Mouse (Mus musculus) thymus, adult 2 months (tissue): ENCODE data around the gene Camsap1. TPM values are rescaled to one million over a fixed set of nuclear protein-coding genes. Genes with fewer than 3 reads are reported as not detected.

Experiments
- DNase-seq: peaks from one replicate; pipeline ENCODE4 v3.0.0; 2021
- H3K27ac ChIP-seq: fragments of 200-500 bp; 2 replicates; pipeline ENCODE4 v1.5.1; 2012; ENCODE audit warnings: low read length, control low read depth; ENCODE audit not compliant: control insufficient read depth, insufficient read depth
- H3K27me3 ChIP-seq: fragments of 200-500 bp; 2 replicates; pipeline ENCODE4 v1.6.1; 2012; ENCODE audit warnings: mild to moderate bottlenecking, low read length, moderate library complexity, mixed read lengths; ENCODE audit not compliant: control insufficient read depth, insufficient read depth
- H3K36me3 ChIP-seq: fragments of 200-500 bp; 2 replicates; pipeline ENCODE4 v1.6.1; 2012; ENCODE audit warnings: mild to moderate bottlenecking, low read length, moderate library complexity; ENCODE audit not compliant: control insufficient read depth, insufficient read depth
- H3K4me1 ChIP-seq: fragments of 200-500 bp; replicated peaks from 2 replicates; pipeline ENCODE4 v1.6.1; 2012; ENCODE audit warnings: low read length; ENCODE audit not compliant: control insufficient read depth, insufficient read depth
- H3K4me3 ChIP-seq: fragments of 200-500 bp; 2 replicates; pipeline ENCODE4 v1.5.1; 2012; ENCODE audit warnings: mild to moderate bottlenecking, low read length, control low read depth, moderate library complexity; ENCODE audit not compliant: control insufficient read depth, insufficient read depth
- CTCF ChIP-seq: fragments of 200-500 bp; IDR thresholded peaks from 2 replicates; pipeline ENCODE4 v1.5.1; 2012; ENCODE audit warnings: mild to moderate bottlenecking, control low read depth, low read length, moderate library complexity, borderline replicate concordance; ENCODE audit not compliant: control insufficient read depth, poor library complexity, insufficient read depth; ENCODE audit errors: extremely low read depth
- POLR2A ChIP-seq: fragments of 200-500 bp; IDR thresholded peaks from 2 replicates; pipeline ENCODE4 v1.6.1; 2012; ENCODE audit warnings: mild to moderate bottlenecking, low read length, control low read depth, moderate library complexity; ENCODE audit not compliant: control insufficient read depth, poor library complexity, insufficient read depth; ENCODE audit errors: extremely low read depth
- WGBS: fragments of 180-500 bp; shearing (Covaris S2); methylation state at CpG from one replicate; pipeline ENCODE4 v1.1.7; 2018; 5-methylcytosine and 5-hydroxymethylcytosine counted together
- polyA plus RNA-seq: library from polyadenylated mRNA; depleted of rRNA; stranded (reverse); fragments of >200 nt; gene quantifications from 2 replicates; pipeline ENCODE4 v1.2.3, GENCODE M21; 2012

Gene Camsap1
- polyA plus RNA-seq, 1 experiment: 20.7 TPM

GRCm38 (mm10) chr2:26001136-26001535 lies 18.1 kb upstream of the Camsap1 start:
- TF ChIP-seq CTCF: no peak
- no peak for TF ChIP-seq POLR2A
- WGBS: 98% methylated on average over 5 of the region's 5 CpGs
- Histone ChIP-seq H3K4me1 (no peaks in the 10 kb centered on the region), H3K27ac (no peak overlapping the region), H3K4me3 (no peak overlapping the region), H3K36me3 (peaks cover 41% of the 10 kb centered on the region), H3K27me3 (no peaks in the 10 kb centered on the region)
- no peak for DNase-seq

GRCm38 (mm10) chr2:25997716-25998115 lies 14.6 kb upstream of the Camsap1 start:
- no peak overlapping the region for H3K27ac ChIP-seq
- TF ChIP-seq POLR2A (no peak), CTCF (no peak)
- H3K4me1 ChIP-seq: no peaks in the 10 kb centered on the region
- WGBS: 95% methylated on average over 3 of the region's 3 CpGs
- H3K4me3 ChIP-seq: no peak overlapping the region
- H3K27me3 ChIP-seq: no peaks in the 10 kb centered on the region
- no peak for DNase-seq
- H3K36me3 ChIP-seq: peaks cover 11% of the 10 kb centered on the region

GRCm38 (mm10) chr2:25994791-25995190 lies 11.7 kb upstream of the Camsap1 start:
- H3K36me3 ChIP-seq: peaks cover 11% of the 10 kb centered on the region
- H3K27me3 ChIP-seq: no peaks in the 10 kb centered on the region
- H3K27ac ChIP-seq: no peak overlapping the region
- TF ChIP-seq POLR2A (no peak), CTCF (no peak)
- H3K4me1 ChIP-seq: no peaks in the 10 kb centered on the region
- no peak overlapping the region for H3K4me3 ChIP-seq
- WGBS: 84% methylated on average over 3 of the region's 3 CpGs
- DNase-seq: no peak

GRCm38 (mm10) chr2:25992285-25992684 lies 9.2 kb upstream of the Camsap1 start:
- TF ChIP-seq POLR2A: no peak
- TF ChIP-seq CTCF: no peak
- no peaks in the 10 kb centered on the region for H3K27me3 ChIP-seq
- WGBS: 25% methylated on average over 2 of the region's 2 CpGs
- no peaks in the 10 kb centered on the region for H3K4me1 ChIP-seq
- H3K27ac ChIP-seq: no peak overlapping the region
- H3K36me3 ChIP-seq: peaks cover 2% of the 10 kb centered on the region; the same call in 1 of the 2 replicates
- H3K4me3 ChIP-seq: no peak overlapping the region
- DNase-seq: no peak

GRCm38 (mm10) chr2:25989651-25990050 lies 6.6 kb upstream of the Camsap1 start:
- 85% methylated on average over 1 of the region's 1 CpGs for WGBS
- no peak overlapping the region for H3K4me3 ChIP-seq
- no peaks in the 10 kb centered on the region for H3K4me1 ChIP-seq
- TF ChIP-seq CTCF: no peak
- TF ChIP-seq POLR2A: no peak
- no peak overlapping the region for H3K27ac ChIP-seq
- H3K27me3 ChIP-seq: no peaks in the 10 kb centered on the region
- no peaks in the 10 kb centered on the region for H3K36me3 ChIP-seq
- DNase-seq: no peak

GRCm38 (mm10) chr2:25987817-25988216 lies 4.7 kb upstream of the Camsap1 start:
- Histone ChIP-seq H3K4me1 (peaks cover 6% of the 10 kb centered on the region; the same call in 1 of the 2 replicates), H3K4me3 (no peak overlapping the region), H3K36me3 (no peaks in the 10 kb centered on the region), H3K27ac (no peak overlapping the region), H3K27me3 (no peaks in the 10 kb centered on the region)
- DNase-seq: no peak
- WGBS: 96% methylated on average over 6 of the region's 6 CpGs
- TF ChIP-seq CTCF (no peak), POLR2A (no peak)

- Histone ChIP-seq H3K27ac (no peak overlapping the region), H3K4me3 (no peak overlapping the region), H3K4me1 (peaks cover 12% of the 10 kb centered on the region), H3K36me3 (no peaks in the 10 kb centered on the region), H3K27me3 (no peaks in the 10 kb centered on the region)
- TF ChIP-seq CTCF (no peak), POLR2A (no peak)
- DNase-seq: no peak
- WGBS: 93% methylated on average over 5 of the region's 5 CpGs
Observed at GRCm38 (mm10) chr2:25986601-25987000, 3.5 kb upstream of the Camsap1 start.
